Mouse (Mus musculus): ENCODE measurements around the gene Flcn.

- TF ChIP-seq POLR2A (IDR thresholded peaks at IDR 0.05; ENCODE audit: control insufficient read depth, extremely low read depth, insufficient read depth, low read length, poor library complexity): no peak
- TF ChIP-seq CTCF (IDR thresholded peaks at IDR 0.05; ENCODE audit: borderline replicate concordance, control insufficient read depth, extremely low read depth, insufficient read depth, low read length, poor library complexity): no peak; the same call in 1 of the 2 replicates
These were observed 31.0 kb downstream of the Flcn start for GRCm38 (mm10) chr11:59778874-59779223.

Data from thymus, adult 2 months (tissue).